Mouse (Mus musculus): ENCODE data around the gene Raver2. TPM values are rescaled to one million over a fixed set of nuclear protein-coding genes. Genes with fewer than 3 reads are reported as not detected.
"Not testable (repeated sequence)": the region's sequence is repeated elsewhere in the genome, so short reads cannot be mapped to it uniquely, and the experiment has no call there.

The Raver2 gene
- polyA plus RNA-seq (2012; rRNA removed): 24.7 and 25.3 TPM in 2 replicates

DNA sequence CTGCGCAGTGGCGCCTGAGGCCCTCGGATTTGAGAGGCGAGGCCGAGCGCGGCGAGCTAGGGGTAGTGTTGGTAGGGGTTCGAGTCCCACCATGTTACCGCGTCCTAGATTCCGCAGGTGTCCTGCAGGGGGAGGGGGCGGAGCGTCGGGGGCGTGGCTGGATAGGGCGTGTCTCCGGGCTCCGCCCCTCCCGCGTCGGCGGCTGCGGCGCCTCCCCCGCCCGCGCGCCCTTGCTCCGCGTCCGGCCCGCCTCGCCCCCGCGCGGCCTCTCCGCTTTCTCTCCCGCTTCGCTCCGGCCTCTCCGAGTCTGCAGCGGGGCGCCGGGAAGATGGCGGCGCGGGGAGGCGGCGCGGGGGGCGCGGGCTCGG is at the start of gene Raver2:
TSS of gene Raver2 (plus strand) at position 198 of the 368 bp plus-strand sequence.
- DNase-seq (ENCODE audit: extremely low spot score in 1 of 2, low spot score in 1 of 2): peak in 1 of 2 experiments; percentile 50

DNA sequence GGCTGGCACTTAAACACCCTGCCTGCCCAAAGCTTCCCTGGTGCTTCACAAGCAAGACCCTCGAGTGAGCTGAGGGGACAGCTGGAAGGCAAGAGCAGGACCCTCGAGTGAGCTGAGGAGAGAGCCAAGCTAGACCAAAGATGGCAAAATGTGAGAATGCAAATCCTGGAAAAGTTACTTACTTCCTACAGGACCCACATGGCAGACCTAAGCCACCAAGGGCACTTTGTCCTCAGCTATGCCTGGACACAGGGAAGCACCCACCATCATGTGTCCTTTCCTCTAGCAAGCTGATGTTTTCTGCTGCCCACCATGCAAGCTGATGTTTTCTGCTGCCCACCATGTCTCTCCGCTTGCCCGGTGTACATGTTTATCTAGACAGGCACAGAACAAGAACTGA is 48.2 kb upstream of the Raver2 start, which contains the start of gene Gm10577:
TSS of gene Gm10577 (minus strand) at position 101 of the 400 bp plus-strand sequence.
- DNase-seq (ENCODE audit: extremely low spot score in 1 of 2, low spot score in 1 of 2): no peak

DNA sequence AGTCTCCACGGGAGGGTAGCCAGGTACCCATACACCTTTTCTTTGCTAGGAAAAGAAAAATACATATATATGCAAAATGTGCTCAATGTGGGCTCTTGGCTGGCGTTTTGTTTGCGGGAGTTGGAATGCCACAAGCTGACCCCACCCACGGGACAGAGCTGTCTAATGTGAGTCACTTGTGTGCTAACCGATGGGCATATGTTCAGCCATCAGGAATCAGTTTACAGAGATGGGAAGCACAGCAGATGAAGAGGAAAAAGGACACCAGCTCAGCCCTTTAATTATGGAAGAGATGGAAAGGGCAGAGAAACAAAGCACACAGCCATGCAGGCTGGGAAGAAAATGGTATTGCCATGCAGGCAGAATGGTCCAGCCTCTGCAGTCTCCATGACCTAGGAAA is 42.2 kb upstream of the Raver2 start:
- peak in 1 of 2 experiments; percentile 32 for DNase-seq (ENCODE audit: extremely low spot score in 1 of 2, low spot score in 1 of 2)

DNA sequence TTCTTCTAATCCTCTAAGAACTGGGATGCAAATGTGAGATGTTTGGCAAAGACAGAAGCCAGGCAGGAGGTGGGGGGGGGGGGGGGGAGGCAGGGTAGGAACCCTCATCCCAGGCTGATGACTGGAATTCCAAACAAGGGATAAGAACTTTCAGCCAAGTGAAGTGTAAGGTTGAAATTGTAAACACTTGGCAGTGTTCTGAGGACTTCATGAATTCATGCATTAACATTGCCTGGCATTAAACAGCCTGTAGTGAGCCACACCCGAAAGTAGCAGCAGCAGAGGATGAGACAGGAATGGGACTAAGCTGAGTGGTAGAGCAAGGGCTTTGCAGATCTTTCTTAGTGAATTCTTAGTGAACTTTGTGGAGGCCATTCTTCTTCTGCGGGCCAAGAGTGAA is 41.8 kb upstream of the Raver2 start:
- DNase-seq (ENCODE audit: extremely low spot score in 1 of 2, low spot score in 1 of 2): peak in 1 of 2 experiments; percentile 43

DNA sequence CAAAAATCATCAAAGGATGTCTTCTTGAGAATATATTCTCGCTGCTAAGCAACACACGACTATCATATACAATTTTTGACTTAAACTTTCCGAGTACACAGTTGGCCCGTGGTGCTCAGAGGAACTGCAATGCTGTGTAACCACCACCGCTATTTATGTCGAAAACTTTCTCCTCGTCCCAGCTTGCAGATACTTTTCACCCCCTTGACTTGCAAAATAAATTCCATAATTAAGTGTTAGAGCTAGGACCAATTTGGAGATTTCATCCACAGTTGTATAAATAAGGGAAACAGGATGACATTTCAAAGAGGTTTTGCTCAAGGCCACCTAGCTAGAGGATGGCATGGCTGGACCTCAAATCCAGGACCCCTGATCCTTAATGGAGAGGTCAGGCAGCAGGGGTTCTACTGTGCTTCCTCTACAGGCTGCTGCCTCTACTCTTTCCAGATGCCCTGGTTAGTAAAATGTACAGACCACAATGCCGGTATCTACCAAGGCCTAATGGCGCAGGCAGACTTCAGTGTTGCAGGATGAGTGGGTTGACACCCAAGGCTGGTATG is 40.9 kb upstream of the Raver2 start:
- DNase-seq (ENCODE audit: extremely low spot score in 1 of 2, low spot score in 1 of 2): no peak

DNA sequence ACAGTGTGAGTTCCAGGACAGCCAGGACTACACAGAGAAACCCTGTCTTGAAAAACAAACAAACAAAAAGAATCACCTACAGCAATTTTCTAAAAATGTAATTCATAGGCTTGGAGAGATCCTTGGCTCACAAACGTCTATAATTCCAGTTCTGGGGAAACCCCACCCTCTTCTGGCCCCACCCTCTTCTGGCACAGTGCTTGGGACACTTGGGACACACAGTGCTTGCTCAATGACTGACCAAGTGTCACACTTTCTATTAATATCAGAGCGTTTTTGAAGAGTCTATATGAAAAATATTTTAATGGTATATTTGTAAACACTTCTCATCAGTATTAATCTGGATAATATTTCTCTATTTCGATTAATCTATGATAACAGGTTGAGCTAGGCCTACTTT is 35.7 kb upstream of the Raver2 start:
- DNase-seq (ENCODE audit: extremely low spot score in 1 of 2, low spot score in 1 of 2): no peak

DNA sequence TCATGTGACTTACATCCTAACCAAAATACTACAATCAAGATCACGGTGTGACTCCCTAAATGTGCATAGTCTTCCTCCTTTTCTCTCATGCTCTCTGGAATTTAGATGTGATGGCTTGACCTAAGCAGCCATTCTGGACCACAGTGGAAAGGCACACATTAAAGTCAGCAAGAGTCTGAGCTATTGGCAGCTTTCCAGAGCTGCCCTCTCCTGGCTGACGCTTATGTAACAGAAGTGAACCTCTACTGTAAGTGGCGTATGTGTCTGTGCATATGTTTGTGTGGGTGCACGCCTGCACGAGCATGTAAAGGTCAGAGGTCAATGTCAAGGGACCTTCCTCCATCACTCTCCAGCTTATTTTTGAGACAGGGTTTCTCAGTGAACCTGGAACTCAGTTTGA is 33.7 kb upstream of the Raver2 start:
- DNase-seq (ENCODE audit: extremely low spot score in 1 of 2, low spot score in 1 of 2): no peak

DNA sequence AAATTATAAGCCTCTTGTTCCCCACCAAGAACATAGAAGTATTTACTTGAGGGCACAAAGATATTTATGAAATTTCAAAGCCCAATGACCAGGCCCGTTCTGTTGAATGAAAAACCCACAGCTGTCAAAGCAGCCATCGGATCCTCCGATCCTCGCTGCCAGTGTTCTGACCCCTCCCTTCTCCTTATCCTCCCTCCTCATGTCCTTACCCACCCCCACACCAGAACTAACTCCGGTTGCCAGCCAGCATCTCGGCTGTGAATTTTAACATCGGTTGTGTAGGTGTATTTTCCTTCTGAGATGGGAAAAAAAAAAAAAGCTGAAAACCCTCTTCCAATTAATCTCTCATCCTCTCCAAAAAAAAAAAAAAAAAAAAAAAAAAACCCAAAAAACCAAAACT is 31.6 kb upstream of the Raver2 start:
- DNase-seq (ENCODE audit: extremely low spot score in 1 of 2, low spot score in 1 of 2): peak; percentile 33 to 73

DNA sequence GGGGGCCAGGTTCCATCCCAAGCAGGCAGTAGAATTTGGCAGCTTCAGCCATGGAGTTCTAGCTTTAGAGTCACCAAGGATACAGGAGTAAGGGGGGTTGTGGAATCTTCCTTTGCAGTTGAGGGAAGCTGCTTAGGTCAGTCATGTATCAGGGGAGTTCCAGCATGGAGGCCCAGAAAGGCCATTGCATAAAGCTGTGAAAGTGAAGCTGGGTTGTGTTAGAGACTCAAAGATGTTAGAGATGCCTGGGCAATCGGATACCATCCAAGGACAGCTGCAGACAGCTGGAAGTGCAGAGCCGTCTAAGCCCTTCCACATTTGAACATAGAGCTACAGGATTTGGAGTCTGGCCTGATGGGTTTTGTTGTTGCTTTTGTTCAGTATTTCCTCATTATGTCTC is 25.1 kb upstream of the Raver2 start:
- DNase-seq (ENCODE audit: extremely low spot score in 1 of 2, low spot score in 1 of 2): no peak

DNA sequence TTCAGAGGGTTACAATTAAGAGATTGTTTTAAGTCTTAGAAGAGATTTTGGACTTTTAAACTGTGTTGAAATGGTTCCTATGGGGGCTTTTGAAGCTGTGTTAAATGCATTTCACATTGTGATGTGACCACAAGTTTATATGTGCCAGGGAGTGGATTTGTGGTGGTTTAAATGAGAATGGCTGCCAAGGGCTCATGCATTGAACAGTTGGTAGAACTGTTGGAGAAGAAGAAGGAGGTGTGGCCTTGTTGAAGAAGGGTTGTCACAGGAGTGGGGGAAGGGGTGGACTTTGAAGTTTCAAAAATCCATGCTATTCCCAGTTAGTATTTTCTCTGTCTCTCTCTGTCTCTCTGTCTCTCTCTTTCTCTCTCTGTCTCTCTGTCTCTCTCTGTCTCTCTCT is 24.6 kb upstream of the Raver2 start:
- no peak for DNase-seq (ENCODE audit: extremely low spot score in 1 of 2, low spot score in 1 of 2)

DNA sequence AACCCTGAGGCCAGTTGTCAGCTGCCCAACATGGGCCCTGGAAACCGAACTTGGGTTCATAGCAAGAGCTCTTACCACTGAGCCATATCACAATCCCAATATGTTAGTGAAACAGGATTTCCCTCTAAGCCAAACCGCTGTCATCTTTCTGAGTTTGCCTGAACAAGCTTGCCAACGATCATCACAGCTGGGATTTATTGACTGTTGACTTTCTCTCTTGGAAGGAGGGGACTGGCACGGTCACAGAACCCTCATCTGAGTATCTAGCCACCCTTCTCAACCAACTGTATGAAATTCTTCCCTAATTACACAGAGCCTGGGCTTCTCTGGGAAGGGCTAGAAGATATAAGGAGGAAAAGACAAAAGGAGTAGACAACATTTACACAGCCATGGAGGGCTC is 22.2 kb upstream of the Raver2 start:
- no peak for DNase-seq (ENCODE audit: extremely low spot score in 1 of 2, low spot score in 1 of 2)

DNA sequence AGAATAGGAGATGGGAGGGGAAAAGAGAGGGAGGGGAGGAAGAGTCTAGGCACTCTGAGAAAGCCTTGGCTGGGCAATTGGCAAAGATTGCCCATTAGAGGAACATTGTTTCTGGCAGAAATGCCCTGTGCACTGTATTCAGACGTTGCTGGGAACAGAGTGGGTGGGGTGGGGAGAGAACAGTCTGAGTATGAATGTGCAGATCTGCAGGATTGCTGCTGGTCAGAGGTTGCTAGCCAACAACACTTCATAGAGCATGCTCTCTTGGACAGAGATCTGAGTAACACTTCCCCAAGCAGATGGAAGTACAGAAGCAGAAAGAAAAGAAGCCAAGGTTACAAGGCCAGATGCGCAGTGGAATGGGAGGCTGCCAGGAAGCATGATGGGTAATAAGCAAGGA is 6.6 kb upstream of the Raver2 start:
- no peak for DNase-seq (ENCODE audit: extremely low spot score in 1 of 2, low spot score in 1 of 2)

DNA sequence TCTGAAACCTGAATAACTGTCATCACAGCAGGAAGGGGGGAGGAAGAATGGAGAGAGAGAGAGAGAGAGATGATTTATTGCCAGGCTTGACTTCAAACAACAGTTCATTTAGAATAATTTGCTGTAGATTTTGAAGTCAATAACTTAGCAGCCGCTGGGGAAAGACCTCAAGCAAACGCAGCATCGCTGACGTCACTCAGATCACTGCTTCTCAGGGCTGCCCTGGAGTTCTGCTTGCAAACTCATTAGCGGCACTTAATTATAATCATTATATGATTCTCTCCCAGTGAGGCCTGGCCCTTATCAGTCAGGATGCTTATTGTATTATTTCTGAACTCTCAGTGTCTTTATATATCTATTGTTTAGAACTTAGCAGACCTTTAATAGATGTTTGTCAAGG is 2.4 kb upstream of the Raver2 start:
- no peak for DNase-seq (ENCODE audit: extremely low spot score in 1 of 2, low spot score in 1 of 2)

DNA sequence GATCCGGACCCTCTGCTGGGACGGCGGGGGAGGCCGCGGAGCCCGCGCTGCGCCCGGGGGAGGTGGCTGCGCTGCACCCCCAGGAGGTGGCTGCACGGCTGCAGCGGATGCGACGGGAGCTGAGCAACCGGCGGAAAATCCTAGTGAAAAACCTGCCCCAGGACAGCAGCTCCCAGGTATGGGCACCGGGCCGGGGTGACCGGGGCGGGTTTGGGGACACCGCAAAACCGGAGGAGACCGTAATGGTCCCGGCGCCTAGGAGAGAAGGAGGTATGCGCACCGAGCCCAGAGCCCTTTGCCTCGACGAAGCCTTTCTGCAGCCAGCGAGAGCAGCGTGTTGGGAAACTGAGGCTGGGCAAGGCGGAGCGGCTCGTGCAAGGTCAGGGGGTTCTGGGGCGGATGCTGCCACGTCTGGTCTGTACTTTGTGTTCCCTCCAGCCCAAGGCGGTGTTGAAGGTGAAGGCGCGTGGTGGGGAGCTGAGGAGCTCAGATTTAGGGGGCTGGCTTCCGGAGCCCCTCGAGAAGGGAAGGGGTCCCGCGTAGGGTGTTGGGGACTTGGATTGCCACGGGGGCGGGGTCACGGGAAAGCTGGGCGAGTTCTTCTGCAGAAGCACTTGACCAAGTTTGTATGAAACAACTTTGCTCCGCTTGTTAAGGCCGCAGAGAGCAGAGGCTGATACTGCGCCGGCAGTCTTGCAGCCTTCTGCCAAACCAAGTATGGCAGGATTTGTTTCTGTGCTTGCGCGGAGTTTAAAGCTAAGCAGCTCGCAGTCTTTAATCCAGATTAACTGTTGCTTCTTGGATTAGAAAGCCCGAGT is 580 bp downstream of the Raver2 start:
- DNase-seq (ENCODE audit: extremely low spot score in 1 of 2, low spot score in 1 of 2): peak in 1 of 2 experiments; percentile 23

DNA sequence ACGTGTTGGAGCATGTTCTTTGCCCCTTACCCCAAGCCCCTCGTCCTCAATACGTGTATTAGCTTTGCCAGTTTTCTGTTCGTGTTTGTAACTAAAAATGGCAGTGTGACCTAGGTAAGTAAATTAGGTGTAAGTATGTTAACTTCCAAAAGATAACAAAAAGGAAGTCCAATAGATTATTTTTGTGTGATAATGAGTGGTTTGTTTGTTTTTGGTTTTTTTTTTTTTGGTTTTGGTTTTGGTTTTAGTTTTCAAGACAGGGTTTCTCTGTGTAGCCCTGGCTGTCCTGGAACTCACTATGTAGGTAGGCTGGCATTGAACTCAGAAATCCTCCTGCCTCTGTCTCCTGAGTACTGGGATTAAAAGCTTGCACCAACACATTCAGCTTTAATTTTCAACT is 2.8 kb downstream of the Raver2 start:
- no peak for DNase-seq (ENCODE audit: extremely low spot score in 1 of 2, low spot score in 1 of 2)

DNA sequence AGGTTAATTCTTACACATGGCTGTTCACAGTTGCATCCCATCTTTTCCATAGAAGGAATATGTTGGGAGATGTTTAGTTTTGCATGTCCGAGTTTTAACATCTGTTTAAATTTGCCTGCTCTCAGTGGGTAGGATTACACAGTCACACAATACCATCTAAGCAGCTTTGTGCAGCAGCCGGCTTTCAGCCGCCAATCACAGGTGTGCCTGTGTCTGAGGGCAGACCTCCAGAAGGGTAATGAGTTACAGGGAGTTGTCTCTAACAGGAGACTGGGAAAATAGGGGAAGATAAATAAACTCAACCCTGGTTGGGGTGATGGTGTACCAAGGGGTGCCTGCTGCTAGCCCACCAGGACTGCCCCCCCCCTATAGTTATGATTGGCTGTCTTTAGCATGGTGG is 7.6 kb downstream of the Raver2 start:
- no peak for DNase-seq (ENCODE audit: extremely low spot score in 1 of 2, low spot score in 1 of 2)

DNA sequence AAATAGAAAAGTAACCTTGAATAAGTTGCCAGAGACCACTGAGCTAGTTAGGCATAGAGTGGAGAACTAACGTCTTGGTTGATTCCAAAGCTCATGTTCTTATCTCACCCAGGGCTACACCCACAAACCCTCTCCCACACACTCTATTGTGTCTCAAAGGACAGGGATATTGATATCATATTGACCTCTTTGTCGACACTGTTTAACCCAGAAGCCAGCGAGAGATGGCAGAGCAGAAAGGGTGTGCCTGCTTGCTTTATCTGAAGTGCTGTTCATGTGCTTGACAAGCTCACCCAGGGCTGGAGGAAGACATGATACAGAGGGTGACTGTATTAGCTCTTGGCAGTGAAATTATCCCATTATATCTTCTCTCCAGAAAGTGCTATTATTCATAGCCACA is 11.2 kb downstream of the Raver2 start:
- DNase-seq (ENCODE audit: extremely low spot score in 1 of 2, low spot score in 1 of 2): no peak

DNA sequence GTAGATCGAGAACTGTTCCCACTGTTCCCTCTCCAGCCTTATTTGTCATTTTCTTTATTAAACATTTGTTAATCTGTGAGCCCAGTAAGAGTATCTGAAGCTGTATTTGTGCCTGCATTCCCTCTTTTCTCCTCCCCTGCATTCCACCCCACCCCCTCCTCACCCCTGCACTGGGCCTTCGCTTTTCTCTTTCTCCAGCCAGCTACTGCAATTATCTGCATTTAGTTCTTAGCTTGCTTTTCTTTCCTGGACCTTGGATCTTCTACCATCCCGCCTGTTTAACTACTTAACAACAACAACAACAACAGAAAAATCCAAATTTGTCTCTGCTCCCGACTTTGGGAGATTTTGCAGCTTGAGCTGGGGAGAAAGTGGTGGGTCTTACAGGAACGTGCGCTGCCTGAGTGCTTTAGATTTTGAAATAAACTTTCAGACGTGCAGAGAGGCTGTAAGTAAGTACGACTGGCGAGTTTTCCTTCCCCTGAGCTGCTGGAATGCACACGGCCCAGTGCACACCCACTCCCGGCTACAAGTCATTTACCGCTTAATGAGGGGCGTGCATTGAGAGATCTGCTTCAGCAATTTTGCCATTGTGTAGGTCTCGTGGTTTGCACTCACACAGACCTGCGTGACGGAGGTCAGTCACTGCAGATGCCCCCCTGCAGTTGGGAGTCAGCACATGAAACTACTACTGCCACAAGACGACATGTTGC is 13.5 kb downstream of the Raver2 start:
- no peak for DNase-seq (ENCODE audit: extremely low spot score in 1 of 2, low spot score in 1 of 2)

DNA sequence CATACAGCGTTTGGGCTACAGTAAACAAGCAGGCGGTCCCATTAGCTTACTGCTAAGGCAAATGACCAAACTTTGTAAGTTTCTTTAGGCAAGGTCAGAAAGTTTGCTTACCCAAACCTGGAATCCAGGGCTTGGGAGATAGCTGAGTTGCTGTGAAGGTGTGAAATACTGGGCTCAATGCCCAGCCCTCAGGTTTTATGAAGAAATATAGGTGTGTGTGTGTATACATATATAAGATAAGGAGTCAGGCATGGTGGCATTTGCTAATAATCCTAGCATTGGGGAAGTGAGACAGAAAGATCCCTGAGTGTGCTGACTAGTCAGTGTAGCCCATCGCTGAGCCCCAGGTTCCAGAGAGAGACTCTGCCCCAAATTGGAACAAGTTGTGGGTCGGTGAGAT is 16.1 kb downstream of the Raver2 start:
- no peak for DNase-seq (ENCODE audit: extremely low spot score in 1 of 2, low spot score in 1 of 2)

DNA sequence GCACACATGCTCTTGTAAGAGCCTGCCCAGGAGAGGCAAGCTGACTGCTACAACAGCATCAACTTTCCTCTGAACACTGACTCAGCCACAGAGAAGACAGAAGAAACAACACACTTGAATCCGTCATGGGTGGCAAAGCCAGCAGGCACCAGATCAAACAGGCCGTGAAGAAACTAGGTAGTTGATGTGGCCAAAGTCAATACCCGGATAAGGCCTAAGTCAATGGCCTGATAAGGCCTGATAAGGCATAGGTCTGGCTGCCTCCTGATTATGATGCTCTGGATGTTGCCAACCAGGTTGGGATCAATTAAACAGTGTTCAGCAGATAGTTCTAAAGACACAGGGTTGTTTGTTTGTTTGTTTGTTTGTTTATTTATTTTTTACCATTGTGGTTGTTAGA is 17.3 kb downstream of the Raver2 start:
- DNase-seq (ENCODE audit: extremely low spot score in 1 of 2, low spot score in 1 of 2): no peak

DNA sequence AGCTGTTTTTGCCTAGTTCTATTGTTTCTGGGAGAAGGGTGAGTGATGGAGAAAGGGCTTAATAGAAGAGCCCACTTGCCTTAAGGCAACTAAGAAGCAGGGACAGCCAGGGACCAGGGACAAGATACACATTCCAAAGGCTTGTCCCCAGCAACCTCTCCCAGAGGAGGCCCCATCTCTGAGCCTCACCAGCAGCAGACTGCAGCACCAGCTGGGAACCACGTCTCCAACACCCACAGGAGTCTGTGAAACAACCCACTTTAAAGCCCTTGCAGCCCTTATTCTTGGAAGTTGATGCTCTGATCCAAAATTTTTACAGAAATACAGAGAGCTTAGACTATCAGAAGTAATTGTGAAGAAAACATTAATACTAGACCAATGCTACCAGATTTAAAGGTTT is 18.9 kb downstream of the Raver2 start:
- DNase-seq (ENCODE audit: extremely low spot score in 1 of 2, low spot score in 1 of 2): peak; percentile 31 to 61

DNA sequence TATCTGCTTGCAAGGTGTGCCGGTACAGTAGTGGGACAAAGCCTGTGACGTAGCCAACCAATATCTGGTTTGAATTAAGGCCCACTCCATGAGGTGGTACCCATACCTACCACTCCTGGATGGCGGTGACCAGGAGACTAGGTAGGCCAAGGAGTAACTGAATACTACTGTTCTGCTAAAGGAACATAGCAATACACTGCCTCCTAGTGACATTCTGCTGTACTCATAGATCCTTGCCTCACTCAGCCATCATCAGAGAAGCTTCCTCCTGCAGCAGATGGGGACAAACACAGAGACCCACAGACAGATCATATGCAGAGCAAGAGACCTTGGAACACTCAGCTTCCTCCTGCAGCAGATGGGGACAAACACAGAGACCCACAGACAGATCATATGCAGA is 21.8 kb downstream of the Raver2 start:
- not testable (repeated sequence) for DNase-seq (ENCODE audit: extremely low spot score in 1 of 2, low spot score in 1 of 2)

Data from frontal cortex, adult 2 months (tissue).